Mouse (Mus musculus) kidney, adult 2 months (tissue): Measurements from ENCODE around the gene Gm21858.
"Not testable (repeated sequence)": the region's sequence is repeated elsewhere in the genome, so short reads cannot be mapped to it uniquely, and the experiment has no call there.

Source experiments
- CTCF ChIP-seq: fragments of 200-500 bp; conservative IDR thresholded peaks from 2 replicates; pipeline ENCODE4 v1.5.1; 2011; ENCODE audit warnings: low read depth, mild to moderate bottlenecking, control low read depth, low read length, moderate library complexity, mixed read lengths; ENCODE audit not compliant: insufficient read depth, insufficient read length
- POLR2A ChIP-seq: fragments of 200-500 bp; IDR thresholded peaks from one replicate; pipeline ENCODE4 v1.6.1; 2011; ENCODE audit warnings: low read depth, low read length, control low read depth

DNA sequence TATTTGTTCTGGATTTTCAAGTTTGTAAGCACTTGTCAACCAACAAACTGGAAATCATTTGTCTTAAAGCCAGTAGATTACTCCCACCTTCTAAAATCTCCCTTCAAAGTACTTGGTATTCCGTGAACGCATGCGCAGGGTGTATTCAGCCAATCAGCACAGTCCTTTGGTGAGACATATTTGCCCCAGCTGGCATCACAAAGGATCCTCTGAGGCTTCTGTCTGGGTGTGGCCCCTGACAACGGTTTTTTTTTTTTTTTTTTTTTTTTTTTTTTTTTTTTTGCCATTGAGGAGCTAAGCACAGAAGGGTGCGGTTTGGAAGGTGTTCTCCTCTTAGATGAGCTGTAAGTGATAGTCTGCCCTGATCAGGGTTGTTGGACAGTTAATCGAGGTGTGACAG lies at the start of gene Gm21858:
- not testable (repeated sequence) for TF ChIP-seq POLR2A, CTCF
